Mouse (Mus musculus): ENCODE measurements around the gene Krt24.

DNA sequence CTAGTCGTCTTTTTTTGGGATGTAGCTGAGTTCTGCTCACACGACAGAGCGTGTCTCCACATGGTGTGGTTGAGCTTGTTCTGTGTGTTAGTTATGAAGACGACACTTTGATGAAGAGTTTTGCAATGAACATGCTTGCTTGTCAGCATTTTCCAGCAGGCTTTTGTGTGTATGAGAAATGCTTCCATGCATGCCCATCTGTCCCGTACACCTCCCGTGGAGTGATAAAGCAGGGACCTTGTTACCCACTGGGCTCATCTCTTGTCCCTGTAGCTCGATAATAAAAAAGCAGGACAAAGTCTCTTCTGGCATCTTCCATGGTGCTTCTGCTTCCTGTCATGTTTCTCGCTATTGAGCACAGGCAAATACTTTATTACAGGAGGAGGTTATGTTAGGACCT lies 32.4 kb downstream of the Krt24 start:
- TF ChIP-seq CTCF (IDR thresholded peaks at IDR 0.05; ENCODE audit: borderline replicate concordance, insufficient read depth, low read depth, low read length) (no peak), POLR2A (IDR thresholded peaks at IDR 0.05; ENCODE audit: borderline replicate concordance, insufficient read depth, low read length) (no peak)

Measured in cerebellum, adult 2 months (tissue).